Mouse (Mus musculus) heart, postnatal 0 days (tissue): ENCODE measurements around the gene Igbp1.

Experiments used
- CTCF ChIP-seq: IDR thresholded peaks from 2 replicates; pipeline ENCODE4 v1.5.1; 2016; ENCODE audit warnings: antibody characterized with exemption, control low read depth, low read depth
- EP300 ChIP-seq: IDR thresholded peaks from 2 replicates; pipeline ENCODE4 v1.6.1; 2016; ENCODE audit warnings: antibody characterized with exemption, low read depth

GRCm38 (mm10) chrX:100508164-100508563 is 14.1 kb downstream of the Igbp1 start:
- TF ChIP-seq CTCF (no peak), EP300 (no peak)
